Mouse (Mus musculus): ENCODE measurements at regions not wholly inside any gene's neighbourhood (a gene's known extent, or its start where the extent isn't known, plus 50 kb on each side); places are given as distances from the start of the nearest gene placed in this dataset.

- TF ChIP-seq CTCF (IDR thresholded peaks at IDR 0.05; ENCODE audit: control insufficient read depth, insufficient read depth, insufficient read length) (no peak), USF1 (IDR thresholded peaks at IDR 0.05; ENCODE audit: low read depth) (no peak)
These were observed 82.8 kb downstream of the Csl start for GRCm38 (mm10) chr10:99676557-99677098.
